Mouse (Mus musculus) liver, adult 2 months (tissue): ENCODE data around the gene Ftcd. TPM values are rescaled to one million over a fixed set of nuclear protein-coding genes. Genes with fewer than 3 reads are reported as not detected.

Source experiments
- DNase-seq: peaks from one replicate; pipeline ENCODE4 v3.0.0-alpha.2; 2011; ENCODE audit warnings: low read depth, low spot score; ENCODE audit errors: extremely low read depth
- H3K27ac ChIP-seq: fragments of 200-500 bp; replicated peaks from 2 replicates; pipeline ENCODE4 v1.5.1; 2012; ENCODE audit warnings: low read depth, mild to moderate bottlenecking, control low read depth, inconsistent platforms, low read length; ENCODE audit not compliant: insufficient read depth
- H3K27me3 ChIP-seq: fragments of 200-500 bp; 2 replicates; pipeline ENCODE4 v1.6.1; 2012; ENCODE audit warnings: mild to moderate bottlenecking, moderate library complexity, low read length, inconsistent platforms; ENCODE audit not compliant: control insufficient read depth, insufficient read depth
- H3K36me3 ChIP-seq: fragments of 200-500 bp; 2 replicates; pipeline ENCODE4 v1.6.1; 2012; ENCODE audit warnings: low read length, inconsistent platforms; ENCODE audit not compliant: control insufficient read depth, insufficient read depth
- H3K4me1 ChIP-seq: fragments of 200-500 bp; 2 replicates; pipeline ENCODE4 v1.6.1; 2011; ENCODE audit warnings: low read length; ENCODE audit not compliant: control insufficient read depth, insufficient read depth
- H3K4me3 ChIP-seq: fragments of 200-500 bp; 2 replicates; pipeline ENCODE4 v1.5.1; 2011; ENCODE audit warnings: low read depth, mild to moderate bottlenecking, control low read depth, low read length, moderate library complexity; ENCODE audit not compliant: insufficient read depth
- H3K79me2 ChIP-seq: fragments of 200-500 bp; 2 replicates; pipeline ENCODE4 v1.6.1; 2012; ENCODE audit warnings: inconsistent platforms, mild to moderate bottlenecking, low read length, moderate library complexity; ENCODE audit not compliant: control insufficient read depth, insufficient read depth
- H3K9ac ChIP-seq: fragments of 200-500 bp; 2 replicates; pipeline ENCODE4 v1.6.1; 2012; ENCODE audit warnings: low read depth, mild to moderate bottlenecking, control low read depth, inconsistent platforms, low read length
- CTCF ChIP-seq: fragments of 200-500 bp; IDR thresholded peaks from 2 replicates; pipeline ENCODE4 v1.5.1; 2011; ENCODE audit warnings: low read depth, low read length, control low read depth
- POLR2A ChIP-seq: fragments of 200-500 bp; IDR thresholded peaks from 2 replicates; pipeline ENCODE4 v1.6.1; 2011; ENCODE audit warnings: low read length, control low read depth; ENCODE audit not compliant: insufficient read depth; ENCODE audit errors: extremely low read depth
- WGBS: fragments of 180-500 bp; shearing (Covaris S2); methylation state at CpG from one replicate; pipeline ENCODE4 v1.1.7; 2018; 5-methylcytosine and 5-hydroxymethylcytosine counted together
- polyA plus RNA-seq: library from polyadenylated mRNA; depleted of rRNA; stranded (reverse); fragments of >200 nt; gene quantifications from 2 replicates; pipeline ENCODE4 v1.2.3, GENCODE M21; 2012; rRNA removed
- total RNA-seq: library from RNA; depleted of rRNA; stranded (reverse); fragments of >200 nt; gene quantifications from 2 replicates; pipeline ENCODE4 v1.2.3, GENCODE M21; 2014; rRNA removed

Gene Ftcd
- total and polyA plus RNA-seq, 2 experiments: 335 to 676 TPM

- TF ChIP-seq POLR2A (no peak), CTCF (no peak)
- H3K27me3 ChIP-seq: no peaks in the 10 kb centered on the region
- no peak overlapping the region for H3K9ac ChIP-seq
- H3K79me2 ChIP-seq: no peaks in the 10 kb centered on the region
- 79% methylated on average over 8 of the region's 8 CpGs for WGBS
- H3K36me3 ChIP-seq: no peaks in the 10 kb centered on the region
- no peak overlapping the region for H3K4me3 ChIP-seq
- DNase-seq: no peak
- H3K4me1 ChIP-seq: no peaks in the 10 kb centered on the region
- H3K27ac ChIP-seq: no peak overlapping the region
Measured at GRCm38 (mm10) chr10:76632630-76633029, 57.2 kb downstream of the Ftcd start.

GRCm38 (mm10) chr10:76634094-76634571 lies 58.7 kb downstream of the Ftcd start:
- Histone ChIP-seq H3K9ac (no peak overlapping the region), H3K27me3 (no peaks in the 10 kb centered on the region), H3K36me3 (no peaks in the 10 kb centered on the region), H3K4me3 (no peak overlapping the region), H3K27ac (no peak overlapping the region), H3K4me1 (no peaks in the 10 kb centered on the region), H3K79me2 (no peaks in the 10 kb centered on the region)
- no peak for TF ChIP-seq POLR2A
- no peak for TF ChIP-seq CTCF
- 69% methylated on average over 7 of the region's 7 CpGs for WGBS
- DNase-seq: no peak

DNA sequence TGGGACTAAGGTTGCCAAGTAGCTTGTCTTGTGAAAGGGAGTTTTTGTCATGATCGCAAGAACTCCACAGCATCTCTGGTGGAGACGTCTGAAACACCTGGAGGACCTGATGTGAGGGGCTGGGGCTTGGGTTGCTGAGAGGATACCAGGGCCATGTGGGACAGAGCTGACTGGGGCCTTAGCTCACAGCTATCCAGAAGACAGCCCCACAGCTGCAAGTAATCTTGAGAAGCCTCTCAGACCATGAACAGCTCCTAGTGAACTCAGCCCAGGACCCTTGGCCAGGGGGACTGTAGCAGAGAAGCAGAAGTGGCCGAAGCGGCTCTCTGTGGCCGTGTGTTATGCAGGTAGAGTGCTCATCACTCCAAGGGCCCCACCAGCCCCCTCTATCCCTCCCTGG lies 59.1 kb downstream of the Ftcd start:
- no peak for DNase-seq
- Histone ChIP-seq H3K27me3 (no peaks in the 10 kb centered on the region), H3K79me2 (no peaks in the 10 kb centered on the region), H3K9ac (no peak overlapping the region), H3K4me3 (no peak overlapping the region), H3K4me1 (no peaks in the 10 kb centered on the region), H3K27ac (no peak overlapping the region), H3K36me3 (no peaks in the 10 kb centered on the region)
- TF ChIP-seq CTCF: no peak
- 86% methylated on average over 5 of the region's 5 CpGs for WGBS

GRCm38 (mm10) chr10:76636026-76636425 lies 60.6 kb downstream of the Ftcd start:
- no peak for DNase-seq
- H3K36me3 ChIP-seq: no peaks in the 10 kb centered on the region
- no peak overlapping the region for H3K27ac ChIP-seq
- H3K4me3 ChIP-seq: no peak overlapping the region
- 60% methylated on average over 3 of the region's 3 CpGs for WGBS
- H3K4me1 ChIP-seq: no peaks in the 10 kb centered on the region
- no peak overlapping the region for H3K9ac ChIP-seq
- no peaks in the 10 kb centered on the region for H3K79me2 ChIP-seq
- no peaks in the 10 kb centered on the region for H3K27me3 ChIP-seq
- TF ChIP-seq POLR2A: no peak
- no peak for TF ChIP-seq CTCF

DNA sequence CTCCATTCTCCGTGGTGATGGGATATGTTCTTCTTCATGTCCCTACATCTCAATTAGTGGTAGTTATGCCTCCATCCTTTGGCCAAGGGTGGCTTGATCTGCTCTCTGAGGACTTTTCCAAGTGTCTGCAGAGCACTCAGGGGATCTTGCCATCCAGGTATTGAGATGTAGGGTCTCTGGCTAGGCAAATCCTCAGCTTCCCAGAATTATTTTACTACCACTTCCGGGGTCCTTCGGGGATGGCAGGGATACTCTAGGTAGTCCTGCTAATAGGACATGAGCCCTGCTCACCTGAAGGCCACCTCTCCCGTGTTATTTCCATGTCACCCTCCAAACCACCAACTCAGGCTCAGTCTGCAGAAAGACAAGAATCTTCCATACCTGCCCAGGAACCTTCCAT lies 61.2 kb downstream of the Ftcd start:
- no peak for DNase-seq
- 88% methylated on average over 4 of the region's 4 CpGs for WGBS
- TF ChIP-seq CTCF (no peak), POLR2A (no peak)
- no peak overlapping the region for H3K4me3 ChIP-seq
- H3K9ac ChIP-seq: no peak overlapping the region
- H3K27ac ChIP-seq: no peak overlapping the region
- H3K79me2 ChIP-seq: no peaks in the 10 kb centered on the region
- H3K36me3 ChIP-seq: no peaks in the 10 kb centered on the region
- H3K27me3 ChIP-seq: no peaks in the 10 kb centered on the region
- H3K4me1 ChIP-seq: no peaks in the 10 kb centered on the region

Other genes starting within 250 kb of the Ftcd start
- 2.0 and 2.6 TPM in 2 replicates for gene Dip2a, start 230.4 kb upstream of the Ftcd start, total RNA-seq
- gene Dip2a, start 230.4 kb upstream of the Ftcd start, polyA plus RNA-seq: 1.6 and 1.7 TPM in 2 replicates
- gene AC141477.1, start 135.2 kb upstream of the Ftcd start, total RNA-seq: not detected in 2 replicates
- gene AC141477.1, start 135.2 kb upstream of the Ftcd start, polyA plus RNA-seq: not detected in 2 replicates
- 6.1 and 7.0 TPM in 2 replicates for gene Pcnt, start 132.9 kb upstream of the Ftcd start, total RNA-seq
- 3.6 and 5.1 TPM in 2 replicates for gene Pcnt, start 132.9 kb upstream of the Ftcd start, polyA plus RNA-seq
- gene 2610028H24Rik, start 126.6 kb upstream of the Ftcd start, total RNA-seq: not detected in 2 replicates
- not detected in 2 replicates for gene 2610028H24Rik, start 126.6 kb upstream of the Ftcd start, polyA plus RNA-seq
- 11.4 and 14.4 TPM in 2 replicates for gene Mcm3ap, start 106.7 kb upstream of the Ftcd start, total RNA-seq
- 8.8 and 13.6 TPM in 2 replicates for gene Mcm3ap, start 106.7 kb upstream of the Ftcd start, polyA plus RNA-seq
- 2.9 and 3.0 TPM in 2 replicates for gene Ybey, start 106.5 kb upstream of the Ftcd start, total RNA-seq
- 2.1 and 2.6 TPM in 2 replicates for gene Ybey, start 106.5 kb upstream of the Ftcd start, polyA plus RNA-seq
- gene Lss, start 44.1 kb upstream of the Ftcd start, total RNA-seq: 42.6 and 53.4 TPM in 2 replicates
- gene Lss, start 44.1 kb upstream of the Ftcd start, polyA plus RNA-seq: 45.7 and 62.6 TPM in 2 replicates
- gene Spatc1l, start 13.4 kb upstream of the Ftcd start, total RNA-seq: not detected in 2 replicates
- 0.13 and 0.14 TPM in 2 replicates for gene Spatc1l, start 13.4 kb upstream of the Ftcd start, polyA plus RNA-seq
- 1.8 and 2.9 TPM in 2 replicates for gene Col6a2, start 48.0 kb downstream of the Ftcd start, total RNA-seq
- 3.2 and 3.6 TPM in 2 replicates for gene Col6a2, start 48.0 kb downstream of the Ftcd start, polyA plus RNA-seq
- 4.2 and 6.2 TPM in 2 replicates for gene Col6a1, start 150.5 kb downstream of the Ftcd start, total RNA-seq
- gene Col6a1, start 150.5 kb downstream of the Ftcd start, polyA plus RNA-seq: 4.6 and 6.2 TPM in 2 replicates